Mouse (Mus musculus) mature B cell (primary cell): ENCODE results near the gene Prtg.

ENCODE experiments used
- in situ Hi-C: fragments of 300-500 bp; cut with MboI; formaldehyde crosslinking; loops from 2 replicates; pipeline ENCODE4 v1.14.3; 2019

Gene Prtg

GRCm38 (mm10) chr9:72911381-72911780 lies 104.7 kb downstream of the Prtg start:
- in situ Hi-C loops: no loop called here

- in situ Hi-C loops: no loop called here
Measured at GRCm38 (mm10) chr9:72913551-72913950, 106.9 kb downstream of the Prtg start.

- in situ Hi-C loops: no loop called here
Measured at GRCm38 (mm10) chr9:72915728-72916127, 109.1 kb downstream of the Prtg start.

- in situ Hi-C loops: no loop called here
Measured at GRCm38 (mm10) chr9:72923068-72923467, 116.4 kb downstream of the Prtg start.

GRCm38 (mm10) chr9:72925021-72925934 lies 118.6 kb downstream of the Prtg start, which contains the start of gene Pygo1:
TSS of gene Pygo1 (plus strand) at chr9:72925645.
- in situ Hi-C loops: no loop called here

GRCm38 (mm10) chr9:72925935-72926258 lies 119.2 kb downstream of the Prtg start:
- in situ Hi-C loops: no loop called here

- in situ Hi-C loops: no loop called here
Measured at GRCm38 (mm10) chr9:72931166-72931790, 124.6 kb downstream of the Prtg start.

GRCm38 (mm10) chr9:72935309-72935708 lies 128.6 kb downstream of the Prtg start:
- in situ Hi-C loops: no loop called here

- in situ Hi-C loops: no loop called here
Measured at GRCm38 (mm10) chr9:72936301-72936700, 129.6 kb downstream of the Prtg start.

GRCm38 (mm10) chr9:72943424-72943823 lies 136.8 kb downstream of the Prtg start:
- in situ Hi-C loops: no loop called here

- in situ Hi-C loops: no loop called here
Measured at GRCm38 (mm10) chr9:72944286-72944685, 137.6 kb downstream of the Prtg start.

GRCm38 (mm10) chr9:72947010-72947409 lies 140.3 kb downstream of the Prtg start:
- in situ Hi-C loops: no loop called here

GRCm38 (mm10) chr9:72949572-72949971 lies 142.9 kb downstream of the Prtg start:
- in situ Hi-C loops: no loop called here

- in situ Hi-C loops: no loop called here
Measured at GRCm38 (mm10) chr9:72954746-72955145, 148.1 kb downstream of the Prtg start.

- in situ Hi-C loops: no loop called here
Measured at GRCm38 (mm10) chr9:72955546-72955945, 148.9 kb downstream of the Prtg start.

GRCm38 (mm10) chr9:72958521-72959450 lies 152.1 kb downstream of the Prtg start, which contains the start of the genes Dyx1c1 and Gm44503:
TSS of gene Dyx1c1 (plus strand) at chr9:72958785.
TSS of gene Gm44503 (plus strand) at chr9:72958852.
- in situ Hi-C loops: no loop called here

GRCm38 (mm10) chr9:72961346-72961745 lies 154.7 kb downstream of the Prtg start:
- in situ Hi-C loops: loop anchor here (10.0 kb wide), 1 partner anchor 133 kb away; no protein-coding TSS in a partner anchor

- in situ Hi-C loops: loop anchor here (10.0 kb wide), 1 partner anchor 133 kb away; no protein-coding TSS in a partner anchor
Measured at GRCm38 (mm10) chr9:72961959-72962358, 155.3 kb downstream of the Prtg start.
